Mouse (Mus musculus) G1E (cell line): ENCODE results near the gene C1qtnf1. TPM values are rescaled to one million over a fixed set of nuclear protein-coding genes. Genes with fewer than 3 reads are reported as not detected.

ENCODE experiments used
- ATAC-seq: 2 replicates; pipeline ENCODE4 v1.8.0; 2016; ENCODE audit warnings: mild to moderate bottlenecking; ENCODE audit not compliant: insufficient number of reproducible peaks, poor library complexity, low FRiP score, severe bottlenecking; ENCODE audit errors: extremely low read depth
- DNase-seq: peaks from one replicate; pipeline ENCODE4 v3.0.0; 2012; ENCODE audit warnings: low spot score
- H3K27me3 ChIP-seq: 2 replicates; pipeline ENCODE4 v1.6.1; 2012; ENCODE audit warnings: mild to moderate bottlenecking, low read length, inconsistent platforms; ENCODE audit not compliant: insufficient read depth
- H3K36me3 ChIP-seq: replicated peaks from 2 replicates; pipeline ENCODE3; 2012; ENCODE audit warnings: mild to moderate bottlenecking, inconsistent platforms
- H3K4me1 ChIP-seq: 2 replicates; pipeline ENCODE4 v1.6.1; 2012; ENCODE audit warnings: low read depth, low read length, inconsistent platforms, mixed read lengths; ENCODE audit not compliant: insufficient read depth
- H3K4me3 ChIP-seq: 2 replicates; pipeline ENCODE4 v1.5.1; 2012; ENCODE audit warnings: low read depth, mild to moderate bottlenecking, inconsistent platforms, low read length, moderate library complexity, mixed read lengths
- H3K9me3 ChIP-seq: replicated peaks from 2 replicates; pipeline ENCODE4 v1.6.1; 2012; ENCODE audit warnings: inconsistent platforms
- CTCF ChIP-seq: IDR thresholded peaks from 2 replicates; pipeline ENCODE4 v1.5.1; 2012; ENCODE audit warnings: low read depth, low read length, inconsistent platforms, mixed read lengths
- GATA1 ChIP-seq: IDR thresholded peaks from 2 replicates; pipeline ENCODE4 v1.6.1; 2012; ENCODE audit warnings: borderline replicate concordance, low read length, inconsistent platforms, mixed read lengths
- GATA2 ChIP-seq: IDR thresholded peaks from 2 replicates; pipeline ENCODE4 v1.6.1; 2012; ENCODE audit warnings: low read depth, low read length, inconsistent platforms, borderline replicate concordance
- POLR2AphosphoS5 ChIP-seq: IDR thresholded peaks from 2 replicates; pipeline ENCODE4 v1.6.1; 2012; ENCODE audit warnings: low read depth, low read length, inconsistent platforms; ENCODE audit not compliant: insufficient replicate concordance
- TAL1 ChIP-seq: conservative IDR thresholded peaks from 2 replicates; pipeline ENCODE4 v1.6.1; 2012; ENCODE audit warnings: low read depth, low read length, inconsistent platforms, mixed read lengths
- polyA plus RNA-seq: library from polyadenylated mRNA; stranded (reverse); fragments of >175 nt; gene quantifications from 2 replicates; pipeline ENCODE4 v1.2.3, GENCODE M21; 2012
- total RNA-seq, 2 experiments: library from RNA; stranded (forward) in 1 of 2; stranded (reverse) in 1 of 2; fragments of 200-1000 nt in 1 of 2; fragments of >200 nt in 1 of 2; fragmentation: Nextera tagmentation in 1 of 2; gene quantifications; 2 replicates each; pipeline ENCODE4 v1.2.3; 2014 to 2017

The C1qtnf1 gene
- total and polyA plus RNA-seq, 3 experiments = 0.11 TPM; not detected in 2

- H3K9me3 ChIP-seq = 0 out of 2 replicates have a peak, but pooled peaks cover 2% of the 10 kb centered on the region
- DNase-seq (no peak), ATAC-seq (no peak)
- H3K4me1 ChIP-seq = no peaks in the 10 kb centered on the region
- H3K4me3 ChIP-seq = no peak overlapping the region
- TF ChIP-seq CTCF (no peak), TAL1 (no peak), GATA1 (no peak), GATA2 (no peak), POLR2AphosphoS5 (no peak)
- no peaks in the 10 kb centered on the region for H3K36me3 ChIP-seq
- H3K27me3 ChIP-seq = no peaks in the 10 kb centered on the region
Observed at GRCm38 (mm10) chr11:118453886-118454671, 26.1 kb downstream of the C1qtnf1 start.

GRCm38 (mm10) chr11:118455788-118456187 is 27.8 kb downstream of the C1qtnf1 start:
- Histone ChIP-seq H3K27me3 (no peaks in the 10 kb centered on the region), H3K4me3 (no peak overlapping the region), H3K4me1 (no peaks in the 10 kb centered on the region), H3K36me3 (no peaks in the 10 kb centered on the region), H3K9me3 (0 out of 2 replicates have a peak, but pooled peaks cover 2% of the 10 kb centered on the region)
- TF ChIP-seq CTCF = no peak
- TF ChIP-seq TAL1 = no peak
- TF ChIP-seq GATA2 = no peak
- no peak for TF ChIP-seq GATA1
- no peak for TF ChIP-seq POLR2AphosphoS5
- ATAC-seq (no peak), DNase-seq (no peak)

GRCm38 (mm10) chr11:118456937-118457336 is 28.9 kb downstream of the C1qtnf1 start:
- ATAC-seq (no peak), DNase-seq (no peak)
- no peaks in the 10 kb centered on the region for H3K4me1 ChIP-seq
- TF ChIP-seq POLR2AphosphoS5 = no peak
- no peak for TF ChIP-seq CTCF
- TF ChIP-seq TAL1 = no peak
- TF ChIP-seq GATA1 = no peak
- no peaks in the 10 kb centered on the region for H3K27me3 ChIP-seq
- no peaks in the 10 kb centered on the region for H3K36me3 ChIP-seq
- no peak overlapping the region for H3K4me3 ChIP-seq
- H3K9me3 ChIP-seq = 0 out of 2 replicates have a peak, but pooled peaks cover 2% of the 10 kb centered on the region

- Histone ChIP-seq H3K9me3 (no peaks in the 10 kb centered on the region), H3K4me3 (no peak overlapping the region), H3K36me3 (no peaks in the 10 kb centered on the region), H3K27me3 (no peaks in the 10 kb centered on the region), H3K4me1 (no peaks in the 10 kb centered on the region)
- no peak for TF ChIP-seq POLR2AphosphoS5
- no peak for TF ChIP-seq TAL1
- no peak for TF ChIP-seq GATA1
- TF ChIP-seq CTCF = no peak
- no peak for TF ChIP-seq GATA2
- ATAC-seq (no peak), DNase-seq (no peak)
Observed at GRCm38 (mm10) chr11:118459051-118459450, 31.0 kb downstream of the C1qtnf1 start.

GRCm38 (mm10) chr11:118459536-118459935 is 31.5 kb downstream of the C1qtnf1 start:
- ATAC-seq = no peak
- Histone ChIP-seq H3K4me1 (no peaks in the 10 kb centered on the region), H3K27me3 (no peaks in the 10 kb centered on the region)

GRCm38 (mm10) chr11:118460280-118460679 is 32.3 kb downstream of the C1qtnf1 start:
- Histone ChIP-seq H3K4me1 (no peaks in the 10 kb centered on the region), H3K27me3 (no peaks in the 10 kb centered on the region), H3K36me3 (no peaks in the 10 kb centered on the region), H3K4me3 (no peak overlapping the region), H3K9me3 (no peaks in the 10 kb centered on the region)
- TF ChIP-seq CTCF (peak; percentile 49), TAL1 (no peak)
- no peak for DNase-seq
- ATAC-seq = no peak

More at GRCm38 (mm10) chr11:118459536-118459935, 31.5 kb downstream of the C1qtnf1 start:
- no peak for DNase-seq
- no peaks in the 10 kb centered on the region for H3K36me3 ChIP-seq
- TF ChIP-seq TAL1 (no peak), POLR2AphosphoS5 (no peak), GATA2 (no peak), GATA1 (no peak), CTCF (no peak)
- H3K9me3 ChIP-seq = no peaks in the 10 kb centered on the region
- H3K4me3 ChIP-seq = no peak overlapping the region
